Mouse (Mus musculus) layer of hippocampus, postnatal 14 days (tissue): Measurements from ENCODE around the gene Klhl6. TPM values are rescaled to one million over a fixed set of nuclear protein-coding genes. Genes with fewer than 3 reads are reported as not detected.

Experiments used
- total RNA-seq, 2 experiments: library from RNA; stranded (reverse); gene quantifications; 2 replicates each; pipeline ENCODE4 v1.2.3; 2021

The Klhl6 gene
- total RNA-seq, 2 experiments from 2014 or later, result 1.5 to 2.1 TPM

Other genes starting within 250 kb of the Klhl6 start
- gene B3gnt5, start 222.8 kb downstream of the Klhl6 start, total RNA-seq, result 1 to 10 TPM; 2.7 to 3.5 TPM
- 10 to 100 TPM; 83.4 to 87.2 TPM for gene Klhl24, start 114.5 kb upstream of the Klhl6 start, total RNA-seq
- gene Yeats2, start 158.0 kb upstream of the Klhl6 start, total RNA-seq, result 10 to 100 TPM; 42.4 to 44.2 TPM